In the genomic region with DNA sequence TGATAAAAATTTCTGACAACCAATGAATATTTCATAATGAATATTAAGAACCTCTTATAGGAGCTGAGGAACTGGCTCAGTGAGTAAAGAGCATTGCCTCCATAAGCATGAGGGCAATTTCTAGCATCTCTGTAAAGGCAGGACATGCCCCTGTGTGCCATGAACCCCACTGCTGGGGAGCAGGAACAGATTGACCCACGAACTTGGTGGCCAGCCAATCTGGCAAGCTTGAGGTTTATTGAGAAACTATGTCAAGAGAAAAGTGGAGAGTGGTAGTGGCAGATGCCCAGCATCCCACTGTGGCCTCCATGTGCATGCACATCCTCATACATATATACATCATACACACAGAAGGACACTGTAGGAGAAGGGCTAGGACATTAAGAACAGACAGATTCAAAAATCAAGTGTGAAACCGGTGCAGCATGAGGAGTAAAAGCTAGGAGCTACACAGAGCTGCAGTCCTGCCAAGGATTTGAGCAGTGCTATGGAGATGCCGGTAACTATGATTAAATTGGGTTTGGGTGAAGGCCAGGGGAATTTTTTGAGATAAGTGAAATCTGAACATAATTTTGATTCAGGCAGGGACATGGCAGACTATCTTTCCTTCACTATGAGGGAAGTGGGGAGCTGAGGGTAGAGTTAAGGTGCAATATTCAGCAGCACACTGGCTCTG, we compare ENCODE assay signal across 9 mouse cellular contexts.
DNase-seq lines count a peak whose midpoint lies in the region; ATAC-seq and TF ChIP-seq lines count a peak whose summit lies in the region.
"Had no signal": no experiment of that assay in that cellular context is flagged by ENCODE, and none has a peak within 500 bp of the region (broad histone marks: within the 10 kb centered on the region; RNA-seq: fewer than 3 reads in every experiment).

No protein-coding gene starts in this region.

- H3K4me2 ChIP-seq in forebrain, embryonic 15.5 days (replicated peaks) = no peak overlapping the region
- H3K4me2 ChIP-seq in forebrain, embryonic 12.5 days = no peak overlapping the region
- H3K4me2 ChIP-seq in stomach, postnatal 0 days (replicated peaks; ENCODE audit: low read depth) = no peak overlapping the region

- H3K79me2 ChIP-seq in MEL (ENCODE audit: control insufficient read depth, insufficient read depth, low read length, poor library complexity) = no peaks in the 10 kb centered on the region; the same call in 1 of the 2 replicates

- DNase-seq in layer of hippocampus, adult 2 months (ENCODE audit: low spot score in 2 of 2) = peak; percentile 29 to 74
- DNase-seq in layer of hippocampus, postnatal 36 days = no peak
- DNase-seq in MEL (ENCODE audit: low read depth, low spot score) = no peak
- peak; percentile 25 for DNase-seq in cerebellum, adult 8-10 months
- DNase-seq in stomach, postnatal 0 days (ENCODE audit: low spot score) = no peak
- DNase-seq: B cell, adult 2 months had no signal

- no peak for TF ChIP-seq POLR2A in MEL (IDR thresholded peaks at IDR 0.05; ENCODE audit: control insufficient read depth in 1 of 2, insufficient read depth in 1 of 2, low read depth in 1 of 2, low read length in 2 of 2, poor library complexity in 1 of 2)

- TF ChIP-seq RAD21 in MEL (IDR thresholded peaks at IDR 0.05; ENCODE audit: low read depth, low read length) = no peak

- no peaks in the 10 kb centered on the region for H3K9me3 ChIP-seq in forebrain, embryonic 15.5 days
- no peaks in the 10 kb centered on the region for H3K9me3 ChIP-seq in forebrain, embryonic 12.5 days
- H3K9me3 ChIP-seq in MEL (replicated peaks; ENCODE audit: insufficient read depth, low read length) = no peaks in the 10 kb centered on the region
- H3K9me3 ChIP-seq in stomach, postnatal 0 days (ENCODE audit: control insufficient read depth, low read length) = no peaks in the 10 kb centered on the region

- no peak overlapping the region for H3K27ac ChIP-seq in forebrain, embryonic 15.5 days (replicated peaks)
- H3K27ac ChIP-seq in forebrain, embryonic 12.5 days = no peak overlapping the region
- peak overlapping the region; percentile 63; the same call in 1 of the 2 replicates for H3K27ac ChIP-seq in layer of hippocampus, adult 2 months
- no peak overlapping the region for H3K27ac ChIP-seq in MEL (ENCODE audit: control insufficient read depth, low read depth, low read length)
- H3K27ac ChIP-seq in stomach, postnatal 0 days (replicated peaks) = no peak overlapping the region

- 0 out of 2 replicates have a peak, but pooled peaks cover 5% of the 10 kb centered on the region for H3K4me1 ChIP-seq in forebrain, embryonic 15.5 days
- H3K4me1 ChIP-seq in forebrain, embryonic 12.5 days = 0 out of 2 replicates have a peak, but pooled peaks cover 7% of the 10 kb centered on the region
- H3K4me1 ChIP-seq in MEL (ENCODE audit: control insufficient read depth in 1 of 2, insufficient read depth in 2 of 2, low read length in 2 of 2) = peaks cover 0 to 2% of the 10 kb centered on the region in 2 experiments; a peak in 2 of 4 replicates
- H3K4me1 ChIP-seq in stomach, postnatal 0 days (replicated peaks; ENCODE audit: control insufficient read depth, insufficient read depth) = no peaks in the 10 kb centered on the region

- H3K4me3 ChIP-seq in forebrain, embryonic 15.5 days = no peak overlapping the region
- H3K4me3 ChIP-seq in forebrain, embryonic 12.5 days (replicated peaks) = no peak overlapping the region
- no peak overlapping the region for H3K4me3 ChIP-seq in layer of hippocampus, adult 2 months
- H3K4me3 ChIP-seq in MEL (ENCODE audit: control insufficient read depth in 1 of 2, insufficient read depth in 1 of 2, low read depth in 2 of 2, low read length in 2 of 2) = no peak overlapping the region
- H3K4me3 ChIP-seq in stomach, postnatal 0 days (ENCODE audit: low read depth, low read length) = no peak overlapping the region

- no peaks in the 10 kb centered on the region for H3K27me3 ChIP-seq in forebrain, embryonic 15.5 days
- H3K27me3 ChIP-seq in forebrain, embryonic 12.5 days = no peaks in the 10 kb centered on the region
- H3K27me3 ChIP-seq in MEL (ENCODE audit: control insufficient read depth in 1 of 2, insufficient read depth in 2 of 2, low read length in 2 of 2) = no peaks in the 10 kb centered on the region
- no peaks in the 10 kb centered on the region for H3K27me3 ChIP-seq in stomach, postnatal 0 days (ENCODE audit: control insufficient read depth, insufficient read depth, low read length)

- WGBS in forebrain, embryonic 15.5 days = 73% methylated on average over 3 of the region's 3 CpGs
- 89% methylated on average over 3 of the region's 3 CpGs for WGBS in forebrain, embryonic 12.5 days
- WGBS in stomach, postnatal 0 days = 68% methylated on average over 3 of the region's 3 CpGs

- ATAC-seq in forebrain, embryonic 15.5 days (replicated peaks) = peak; percentile 38; the same call in 1 of the 2 replicates
- no peak for ATAC-seq in forebrain, embryonic 12.5 days (ENCODE audit: low FRiP score)
- ATAC-seq in stomach, postnatal 0 days (ENCODE audit: low FRiP score, low TSS enrichment) = no peak
- no peak for ATAC-seq in megakaryocyte progenitor cell, adult 5-6 weeks (replicated peaks; ENCODE audit: poor library complexity)

- TF ChIP-seq CTCF in layer of hippocampus, adult 2 months (conservative IDR thresholded peaks at IDR 0.05) = no peak
- TF ChIP-seq CTCF in MEL (IDR thresholded peaks at IDR 0.05 in 2 of 3, conservative IDR thresholded peaks at IDR 0.05 in 1 of 3; ENCODE audit: control insufficient read depth in 1 of 3, insufficient read depth in 1 of 3, low read depth in 2 of 3, low read length in 3 of 3, poor library complexity in 1 of 3, severe bottlenecking in 1 of 3) = no peak
- no peak for TF ChIP-seq CTCF in stomach, postnatal 0 days (IDR thresholded peaks at IDR 0.05; ENCODE audit: low read depth)

- no peaks in the 10 kb centered on the region for H3K36me3 ChIP-seq in forebrain, embryonic 15.5 days
- H3K36me3 ChIP-seq in forebrain, embryonic 12.5 days (replicated peaks) = 0 out of 2 replicates have a peak, but pooled peaks cover 2% of the 10 kb centered on the region
- peaks cover 0 to 2% of the 10 kb centered on the region in 2 experiments; a peak in 1 of 4 replicates for H3K36me3 ChIP-seq in MEL (ENCODE audit: control insufficient read depth in 1 of 2, insufficient read depth in 2 of 2, low read length in 2 of 2)
- no peaks in the 10 kb centered on the region for H3K36me3 ChIP-seq in stomach, postnatal 0 days (ENCODE audit: control insufficient read depth, insufficient read depth, low read length)

- TF ChIP-seq EP300 in MEL (IDR thresholded peaks at IDR 0.05; ENCODE audit: low read depth in 1 of 2, low read length in 2 of 2) = no peak
- TF ChIP-seq EP300 in stomach, postnatal 0 days (optimal IDR thresholded peaks at IDR 0.05) = no peak

- H3K9ac ChIP-seq in forebrain, embryonic 15.5 days (replicated peaks) = no peak overlapping the region
- no peak overlapping the region for H3K9ac ChIP-seq in forebrain, embryonic 12.5 days
- H3K9ac ChIP-seq in MEL (ENCODE audit: control insufficient read depth, low read depth, low read length, poor library complexity, severe bottlenecking) = no peak overlapping the region
- H3K9ac ChIP-seq in stomach, postnatal 0 days (ENCODE audit: low read length) = no peak overlapping the region

TF ChIP-seq in MEL, 35 proteins besides CTCF, POLR2A, EP300 and RAD21:
- TF ChIP-seq RCOR1 (IDR thresholded peaks at IDR 0.05; ENCODE audit: low read depth, low read length) (peak; percentile 59; the same call in 1 of the 2 replicates), NELFE (IDR thresholded peaks at IDR 0.05; ENCODE audit: low read depth, low read length) (no peak)
TF ChIP-seq in MEL: peak in this region for 1.

Comparison
In these comparisons a context has a peak if more than half of its experiments do, and no peak if none do; other contexts are left out.
1. DNase-seq: peak in layer of hippocampus, adult 2 months (2 of 2) and cerebellum, adult 8-10 months (single experiment); none in layer of hippocampus, postnatal 36 days (0 of 2), MEL (single experiment) and stomach, postnatal 0 days (single experiment).